ENCODE assay signal across 9 mouse cellular contexts in genomic region chr4:89140832-89141231, GRCm38 (mm10). TPM values are rescaled to one million over a fixed set of nuclear protein-coding genes. Genes with fewer than 3 reads are reported as not detected.
DNase-seq lines count a peak whose midpoint lies in the region; ATAC-seq and TF ChIP-seq lines count a peak whose summit lies in the region.
"Had no signal": no experiment of that assay in that cellular context is flagged by ENCODE, and none has a peak within 500 bp of the region (broad histone marks: within the 10 kb centered on the region; RNA-seq: fewer than 3 reads in every experiment).

No protein-coding gene starts in this region.

- H3K4me3 ChIP-seq in hindbrain, postnatal 0 days (ENCODE audit: low read length) = no peak overlapping the region
- no peak overlapping the region for H3K4me3 ChIP-seq in hindbrain, embryonic 13.5 days
- H3K4me3 ChIP-seq in heart, embryonic 12.5 days = no peak overlapping the region
- no peak overlapping the region for H3K4me3 ChIP-seq in forebrain, embryonic 12.5 days (replicated peaks)
- H3K4me3 ChIP-seq: layer of hippocampus, adult 2 months had no signal

- no peaks in the 10 kb centered on the region for H3K9me3 ChIP-seq in hindbrain, postnatal 0 days (ENCODE audit: low read length)
- no peaks in the 10 kb centered on the region for H3K9me3 ChIP-seq in hindbrain, embryonic 13.5 days
- no peaks in the 10 kb centered on the region for H3K9me3 ChIP-seq in heart, embryonic 12.5 days (replicated peaks)
- no peaks in the 10 kb centered on the region for H3K9me3 ChIP-seq in forebrain, embryonic 12.5 days

- no peak for TF ChIP-seq CTCF in hindbrain, postnatal 0 days (IDR thresholded peaks at IDR 0.05; ENCODE audit: low read depth)

- no peaks in the 10 kb centered on the region for H3K36me3 ChIP-seq in hindbrain, postnatal 0 days (ENCODE audit: insufficient read depth, low read length)
- H3K36me3 ChIP-seq in hindbrain, embryonic 13.5 days = no peaks in the 10 kb centered on the region
- peaks cover 7% of the 10 kb centered on the region for H3K36me3 ChIP-seq in heart, embryonic 12.5 days
- H3K36me3 ChIP-seq in forebrain, embryonic 12.5 days (replicated peaks) = peaks cover 6% of the 10 kb centered on the region; the same call in 1 of the 2 replicates

- 55% methylated on average over 5 of the region's 5 CpGs for WGBS in hindbrain, postnatal 0 days
- 84% methylated on average over 5 of the region's 5 CpGs for whole genome bisulfite sequencing in hindbrain, embryonic 13.5 days
- 45% methylated on average over 5 of the region's 5 CpGs for WGBS in heart, embryonic 12.5 days
- WGBS in forebrain, embryonic 12.5 days = 86% methylated on average over 5 of the region's 5 CpGs

- ATAC-seq in hindbrain, postnatal 0 days = no peak
- ATAC-seq in hindbrain, embryonic 13.5 days (ENCODE audit: low FRiP score) = no peak
- ATAC-seq in heart, embryonic 12.5 days (ENCODE audit: insufficient number of reproducible peaks, low FRiP score) = no peak
- ATAC-seq in forebrain, embryonic 12.5 days (ENCODE audit: low FRiP score) = no peak

- no peak overlapping the region for H3K4me2 ChIP-seq in hindbrain, postnatal 0 days (ENCODE audit: low read depth, low read length)
- H3K4me2 ChIP-seq in hindbrain, embryonic 13.5 days = no peak overlapping the region
- peak overlapping the region; percentile 19; the same call in 1 of the 2 replicates for H3K4me2 ChIP-seq in heart, embryonic 12.5 days
- H3K4me2 ChIP-seq in forebrain, embryonic 12.5 days = no peak overlapping the region

- H3K4me1 ChIP-seq in hindbrain, postnatal 0 days (ENCODE audit: insufficient read depth, low read length) = peaks cover 5% of the 10 kb centered on the region; the same call in 1 of the 2 replicates
- peaks cover 26% of the 10 kb centered on the region for H3K4me1 ChIP-seq in hindbrain, embryonic 13.5 days (replicated peaks)
- peaks cover 37% of the 10 kb centered on the region for H3K4me1 ChIP-seq in heart, embryonic 12.5 days (replicated peaks)
- H3K4me1 ChIP-seq in forebrain, embryonic 12.5 days = peaks cover 29% of the 10 kb centered on the region

- no peak overlapping the region for H3K9ac ChIP-seq in hindbrain, postnatal 0 days (replicated peaks; ENCODE audit: low read length)
- H3K9ac ChIP-seq in hindbrain, embryonic 13.5 days = no peak overlapping the region
- H3K9ac ChIP-seq in heart, embryonic 12.5 days = no peak overlapping the region
- no peak overlapping the region for H3K9ac ChIP-seq in forebrain, embryonic 12.5 days

- H3K27ac ChIP-seq in hindbrain, postnatal 0 days = no peak overlapping the region
- H3K27ac ChIP-seq in hindbrain, embryonic 13.5 days = no peak overlapping the region
- no peak overlapping the region; the same call in 1 of the 2 replicates for H3K27ac ChIP-seq in heart, embryonic 12.5 days (ENCODE audit: poor library complexity, severe bottlenecking)
- no peak overlapping the region for H3K27ac ChIP-seq in forebrain, embryonic 12.5 days
- H3K27ac ChIP-seq: layer of hippocampus, adult 2 months had no signal

- no peaks in the 10 kb centered on the region for H3K27me3 ChIP-seq in hindbrain, postnatal 0 days (ENCODE audit: insufficient read depth, low read length)
- no peaks in the 10 kb centered on the region for H3K27me3 ChIP-seq in hindbrain, embryonic 13.5 days
- no peaks in the 10 kb centered on the region for H3K27me3 ChIP-seq in heart, embryonic 12.5 days (replicated peaks)
- H3K27me3 ChIP-seq in forebrain, embryonic 12.5 days = no peaks in the 10 kb centered on the region

- DNase-seq in hindbrain, postnatal 0 days (ENCODE audit: low spot score) = peak; percentile 71
- peak; percentile 67 for DNase-seq in adrenal gland, adult 8-10 months
- DNase-seq in left cerebral cortex, adult 18-20 months (ENCODE audit: low spot score in 2 of 2) = peak; percentile 49 to 50
- DNase-seq in testis, postnatal 10 days (ENCODE audit: low spot score) = peak; percentile 73
- DNase-seq in urinary bladder, adult 18-20 months (ENCODE audit: low spot score in 2 of 2) = no peak

RNA-seq across cellular contexts. Expression of gene Mtap, which starts 3.9 kb away (rescaled TPM):
- total RNA-seq in hindbrain, postnatal 0 days (2014; rRNA removed) = 8.7 and 9.9 TPM in 2 replicates
- 26.1 and 27.4 TPM in 2 replicates for polyA plus RNA-seq in hindbrain, postnatal 0 days (2015; fragmentation: Nextera tagmentation; extraction: Ambion mirVana)
- polyA plus RNA-seq in hindbrain, embryonic 13.5 days (2015; fragmentation: Nextera tagmentation; extraction: Ambion mirVana) = 25.9 and 27.1 TPM in 2 replicates
- total RNA-seq in adrenal gland, adult 8-10 months (2022) = 10 to 100 TPM; 33.3 to 51.7 (median 42.4) TPM
- polyA plus RNA-seq in heart, embryonic 12.5 days (2016; fragmentation: Nextera tagmentation; extraction: Ambion mirVana) = 72.8 and 73.2 TPM in 2 replicates
- 10 to 100 TPM; 10.9 to 11.3 TPM for total RNA-seq in left cerebral cortex, adult 18-20 months (2021)
- polyA plus RNA-seq in forebrain, embryonic 12.5 days (2016; fragmentation: Nextera tagmentation; extraction: Ambion mirVana) = 67.5 and 70.4 TPM in 2 replicates

Comparison
In these comparisons a context has a peak if more than half of its experiments do, and no peak if none do; other contexts are left out.
1. DNase-seq: peak in hindbrain, postnatal 0 days (single experiment), adrenal gland, adult 8-10 months (single experiment), left cerebral cortex, adult 18-20 months (2 of 2) and testis, postnatal 10 days (single experiment); none in urinary bladder, adult 18-20 months (0 of 2).